Mouse (Mus musculus): ENCODE measurements around the gene Plek. TPM values are rescaled to one million over a fixed set of nuclear protein-coding genes. Genes with fewer than 3 reads are reported as not detected.
"Not testable (repeated sequence)": the region's sequence is repeated elsewhere in the genome, so short reads cannot be mapped to it uniquely, and the experiment has no call there.

Plek gene
- polyA plus RNA-seq, 1 experiment from 2014 or later = 7.8 TPM

DNA sequence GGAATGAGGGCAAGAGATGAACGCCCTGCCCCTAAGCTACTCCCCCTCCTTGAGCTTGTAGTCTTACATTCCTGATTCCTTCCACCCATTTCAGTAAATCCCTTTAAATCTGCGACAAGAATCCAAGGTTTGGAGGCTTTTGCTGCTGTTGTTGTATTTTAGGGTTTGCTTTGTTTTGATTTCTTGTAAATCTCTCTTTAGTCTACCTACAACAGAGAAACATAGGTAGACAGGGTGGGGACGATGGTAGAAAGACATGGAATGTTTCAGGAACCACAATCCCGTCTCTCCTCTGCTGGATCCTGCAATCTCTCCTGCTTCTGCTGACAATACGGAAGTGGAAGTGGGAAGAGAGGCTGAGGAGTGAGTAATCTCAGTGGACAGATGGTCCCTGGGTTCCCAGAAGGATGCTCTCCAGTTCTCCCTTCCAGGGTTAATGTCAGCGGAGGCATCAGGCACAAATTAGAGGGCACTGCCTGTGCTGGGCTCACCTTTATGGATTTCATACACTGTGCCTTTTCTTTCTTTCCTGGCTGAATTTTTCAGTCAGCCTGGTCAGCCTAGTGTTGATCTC, 382 bp upstream of the Plek start:
- Histone ChIP-seq H3K36me3 (ENCODE audit: control insufficient read depth, insufficient read depth, low read length) (no peaks in the 10 kb centered on the region), H3K9me3 (ENCODE audit: control insufficient read depth, low read length) (no peaks in the 10 kb centered on the region), H3K9ac (ENCODE audit: low read depth, low read length) (peak overlapping the region; percentile 71), H3K4me3 (ENCODE audit: low read depth, low read length) (peak overlapping the region; percentile 62), H3K4me2 (replicated peaks; ENCODE audit: low read depth, low read length) (peak overlapping the region; percentile 76), H3K27ac (ENCODE audit: low read depth, low read length) (peak overlapping the region; percentile 63; the same call in 1 of the 2 replicates), H3K27me3 (ENCODE audit: control insufficient read depth, insufficient read depth, low read length) (no peaks in the 10 kb centered on the region), H3K4me1 (replicated peaks; ENCODE audit: control insufficient read depth, insufficient read depth, low read length) (0 out of 2 replicates have a peak, but pooled peaks cover 3% of the 10 kb centered on the region)
- 17% methylated on average over 6 of the region's 6 CpGs for WGBS
- DNase-seq (ENCODE audit: low spot score) (peak; percentile 41), ATAC-seq (ENCODE audit: low FRiP score) (no peak)

DNA sequence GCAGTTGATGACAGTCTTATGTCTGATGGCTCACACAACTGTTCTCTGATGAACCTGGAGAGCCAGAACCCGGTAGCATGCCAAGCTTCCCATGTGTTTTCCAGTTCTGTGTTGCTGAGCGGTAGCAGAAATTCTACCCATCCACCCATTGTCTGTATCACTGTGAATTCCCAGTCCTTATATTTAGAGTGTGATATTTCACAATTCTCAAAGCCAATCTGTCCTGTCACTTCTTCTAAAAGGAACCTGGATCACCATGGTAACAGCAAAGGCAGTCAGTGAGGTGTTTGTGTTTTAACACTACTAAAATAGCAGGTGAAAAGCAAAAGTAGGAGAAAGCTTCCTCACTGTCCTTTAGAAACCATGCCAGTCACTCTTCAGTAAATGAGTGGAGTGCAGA, 6.4 kb downstream of the Plek start:
- Histone ChIP-seq H3K36me3 (ENCODE audit: control insufficient read depth, insufficient read depth, low read length) (no peaks in the 10 kb centered on the region), H3K4me3 (ENCODE audit: low read depth, low read length) (no peak overlapping the region), H3K9ac (ENCODE audit: low read depth, low read length) (no peak overlapping the region), H3K27ac (ENCODE audit: low read depth, low read length) (no peak overlapping the region), H3K9me3 (ENCODE audit: control insufficient read depth, low read length) (no peaks in the 10 kb centered on the region), H3K4me1 (replicated peaks; ENCODE audit: control insufficient read depth, insufficient read depth, low read length) (no peaks in the 10 kb centered on the region), H3K4me2 (replicated peaks; ENCODE audit: low read depth, low read length) (no peak overlapping the region), H3K27me3 (ENCODE audit: control insufficient read depth, insufficient read depth, low read length) (no peaks in the 10 kb centered on the region)
- WGBS = 86% methylated on average over 2 of the region's 2 CpGs
- ATAC-seq (ENCODE audit: low FRiP score) (no peak), DNase-seq (ENCODE audit: low spot score) (no peak)

DNA sequence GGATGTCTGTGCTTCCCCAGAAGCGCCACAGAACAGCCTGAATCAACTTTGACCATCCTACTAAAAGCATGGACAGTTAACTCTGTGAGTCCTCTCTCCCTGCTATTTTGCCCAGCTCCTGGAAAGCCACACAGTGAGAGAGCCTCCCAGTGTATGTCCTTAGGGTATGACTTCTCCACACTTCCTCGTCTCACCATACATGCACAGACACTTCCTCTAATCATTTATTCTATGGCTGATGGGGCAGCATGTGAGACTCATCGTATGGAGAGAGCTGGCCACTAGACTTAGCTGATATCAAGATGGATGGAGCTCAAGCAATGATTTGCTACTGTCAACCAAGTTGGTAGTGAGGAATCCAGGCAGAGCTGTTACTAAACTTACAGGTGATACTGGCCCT, 28.2 kb downstream of the Plek start:
- Histone ChIP-seq H3K9me3 (ENCODE audit: control insufficient read depth, low read length) (no peaks in the 10 kb centered on the region), H3K27ac (ENCODE audit: low read depth, low read length) (no peak overlapping the region), H3K4me1 (replicated peaks; ENCODE audit: control insufficient read depth, insufficient read depth, low read length) (no peaks in the 10 kb centered on the region), H3K36me3 (ENCODE audit: control insufficient read depth, insufficient read depth, low read length) (no peaks in the 10 kb centered on the region), H3K4me2 (replicated peaks; ENCODE audit: low read depth, low read length) (no peak overlapping the region), H3K27me3 (ENCODE audit: control insufficient read depth, insufficient read depth, low read length) (no peaks in the 10 kb centered on the region), H3K4me3 (ENCODE audit: low read depth, low read length) (no peak overlapping the region), H3K9ac (ENCODE audit: low read depth, low read length) (no peak overlapping the region)
- WGBS = 86% methylated on average over 3 of the region's 3 CpGs
- DNase-seq (ENCODE audit: low spot score) (no peak), ATAC-seq (ENCODE audit: low FRiP score) (no peak)

DNA sequence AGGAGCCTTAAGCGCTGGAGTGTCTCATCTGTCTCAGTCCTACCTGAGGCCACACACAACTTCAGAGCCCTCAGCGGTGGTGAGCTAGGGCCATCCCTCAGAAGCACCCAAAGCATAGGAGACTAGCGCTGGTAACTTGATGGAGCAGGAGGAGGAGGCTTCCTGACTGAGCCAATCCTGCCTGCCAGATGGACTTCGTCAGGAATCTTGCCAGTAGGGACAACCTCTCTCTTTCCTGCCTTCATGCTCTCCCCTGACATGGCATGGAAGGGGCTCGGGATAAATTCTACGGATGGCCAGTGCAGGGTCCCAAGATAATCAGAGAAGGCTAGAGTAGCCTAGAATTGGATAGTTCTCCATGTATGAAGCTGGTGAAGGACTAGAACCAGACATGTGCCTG, 29.0 kb downstream of the Plek start:
- Histone ChIP-seq H3K9ac (ENCODE audit: low read depth, low read length) (no peak overlapping the region), H3K36me3 (ENCODE audit: control insufficient read depth, insufficient read depth, low read length) (no peaks in the 10 kb centered on the region), H3K4me3 (ENCODE audit: low read depth, low read length) (no peak overlapping the region), H3K4me1 (replicated peaks; ENCODE audit: control insufficient read depth, insufficient read depth, low read length) (no peaks in the 10 kb centered on the region), H3K9me3 (ENCODE audit: control insufficient read depth, low read length) (no peaks in the 10 kb centered on the region), H3K27me3 (ENCODE audit: control insufficient read depth, insufficient read depth, low read length) (no peaks in the 10 kb centered on the region), H3K4me2 (replicated peaks; ENCODE audit: low read depth, low read length) (no peak overlapping the region), H3K27ac (ENCODE audit: low read depth, low read length) (no peak overlapping the region)
- ATAC-seq (ENCODE audit: low FRiP score) (no peak), DNase-seq (ENCODE audit: low spot score) (no peak)
- 86% methylated on average over 6 of the region's 6 CpGs for WGBS

DNA sequence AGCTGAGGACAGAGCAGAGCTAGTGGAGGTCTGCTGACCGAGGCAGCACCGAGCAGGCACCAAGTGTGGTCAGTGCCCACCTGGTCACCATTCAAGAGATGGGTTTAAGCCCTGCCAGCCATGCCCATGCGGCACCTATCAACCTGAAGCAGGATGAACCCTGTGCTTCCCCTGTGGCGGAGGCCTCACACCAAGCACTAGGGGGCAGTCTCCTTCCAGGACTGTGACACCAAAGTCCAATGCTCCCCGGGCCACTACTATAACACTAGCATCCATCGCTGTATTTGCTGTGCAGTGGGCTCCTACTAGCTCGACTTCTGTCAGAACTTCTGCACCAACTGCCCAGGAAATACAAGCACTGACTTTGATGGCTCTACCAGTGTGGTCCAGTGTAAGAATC, 32.9 kb downstream of the Plek start:
- no peak for ATAC-seq (ENCODE audit: low FRiP score)
- no peaks in the 10 kb centered on the region for H3K9me3 ChIP-seq (ENCODE audit: control insufficient read depth, low read length)
- no peaks in the 10 kb centered on the region for H3K36me3 ChIP-seq (ENCODE audit: control insufficient read depth, insufficient read depth, low read length)
- no peaks in the 10 kb centered on the region for H3K27me3 ChIP-seq (ENCODE audit: control insufficient read depth, insufficient read depth, low read length)
- 89% methylated on average over 7 of the region's 7 CpGs for WGBS
- H3K4me1 ChIP-seq (replicated peaks; ENCODE audit: control insufficient read depth, insufficient read depth, low read length) = no peaks in the 10 kb centered on the region
- no peak overlapping the region for H3K27ac ChIP-seq (ENCODE audit: low read depth, low read length)
- no peak overlapping the region for H3K9ac ChIP-seq (ENCODE audit: low read depth, low read length)
- H3K4me2 ChIP-seq (replicated peaks; ENCODE audit: low read depth, low read length) = no peak overlapping the region
- H3K4me3 ChIP-seq (ENCODE audit: low read depth, low read length) = no peak overlapping the region
- DNase-seq (ENCODE audit: low spot score) = no peak

DNA sequence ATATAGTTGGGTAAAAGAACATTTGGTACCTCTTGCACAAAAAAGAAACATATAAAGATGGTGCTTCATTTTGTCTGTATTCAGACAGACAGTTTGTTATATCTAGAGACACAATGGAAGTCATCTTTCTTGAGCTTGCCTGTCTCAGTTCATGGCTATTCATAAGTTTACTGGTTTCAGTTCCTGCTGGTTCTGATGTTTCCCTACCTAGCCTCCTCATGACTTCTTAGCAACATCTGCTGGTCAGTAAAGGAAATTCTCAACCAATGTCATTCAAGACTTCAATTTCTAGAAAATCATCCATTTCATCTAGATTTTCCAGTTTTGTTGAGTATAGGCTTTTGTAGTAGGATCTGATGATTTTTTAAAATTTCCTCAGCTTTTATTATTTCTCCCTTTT, 39.2 kb downstream of the Plek start:
- Histone ChIP-seq H3K4me1 (replicated peaks; ENCODE audit: control insufficient read depth, insufficient read depth, low read length) (no peaks in the 10 kb centered on the region), H3K9me3 (ENCODE audit: control insufficient read depth, low read length) (no peaks in the 10 kb centered on the region), H3K4me2 (replicated peaks; ENCODE audit: low read depth, low read length) (no peak overlapping the region), H3K36me3 (ENCODE audit: control insufficient read depth, insufficient read depth, low read length) (no peaks in the 10 kb centered on the region), H3K4me3 (ENCODE audit: low read depth, low read length) (no peak overlapping the region), H3K9ac (ENCODE audit: low read depth, low read length) (no peak overlapping the region), H3K27ac (ENCODE audit: low read depth, low read length) (no peak overlapping the region), H3K27me3 (ENCODE audit: control insufficient read depth, insufficient read depth, low read length) (no peaks in the 10 kb centered on the region)
- no peak for ATAC-seq (ENCODE audit: low FRiP score)
- no peak for DNase-seq (ENCODE audit: low spot score)

DNA sequence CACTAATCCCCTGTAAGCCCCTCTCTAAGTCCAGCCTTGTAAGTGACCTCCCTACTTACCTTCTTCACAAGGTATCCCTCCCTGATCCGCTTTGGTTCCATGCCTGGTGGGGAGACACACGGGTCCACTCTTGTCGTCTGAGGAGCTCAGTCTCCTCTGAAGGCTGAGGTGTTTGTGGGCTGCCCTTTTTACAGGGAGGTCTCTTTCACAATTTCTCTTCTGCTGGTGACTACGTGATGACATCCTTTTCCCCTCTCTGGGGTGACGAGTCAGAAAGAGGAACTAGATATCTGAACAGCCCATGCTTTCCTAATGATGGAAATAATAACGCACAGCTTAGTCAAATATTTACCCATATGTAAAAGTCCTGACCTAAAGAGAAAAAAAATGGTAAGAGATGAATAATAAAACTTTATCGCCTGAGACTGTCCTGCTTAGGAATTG, 43.7 kb downstream of the Plek start:
- DNase-seq (ENCODE audit: low spot score) (no peak), ATAC-seq (ENCODE audit: low FRiP score) (no peak)
- no peak overlapping the region for H3K27ac ChIP-seq (ENCODE audit: low read depth, low read length)
- H3K9me3 ChIP-seq (ENCODE audit: control insufficient read depth, low read length) = no peaks in the 10 kb centered on the region
- 76% methylated on average over 7 of the region's 7 CpGs for WGBS
- H3K4me1 ChIP-seq (replicated peaks; ENCODE audit: control insufficient read depth, insufficient read depth, low read length) = no peaks in the 10 kb centered on the region
- no peaks in the 10 kb centered on the region for H3K36me3 ChIP-seq (ENCODE audit: control insufficient read depth, insufficient read depth, low read length)
- no peaks in the 10 kb centered on the region for H3K27me3 ChIP-seq (ENCODE audit: control insufficient read depth, insufficient read depth, low read length)
- no peak overlapping the region for H3K4me2 ChIP-seq (replicated peaks; ENCODE audit: low read depth, low read length)
- no peak overlapping the region for H3K9ac ChIP-seq (ENCODE audit: low read depth, low read length)
- no peak overlapping the region for H3K4me3 ChIP-seq (ENCODE audit: low read depth, low read length)

DNA sequence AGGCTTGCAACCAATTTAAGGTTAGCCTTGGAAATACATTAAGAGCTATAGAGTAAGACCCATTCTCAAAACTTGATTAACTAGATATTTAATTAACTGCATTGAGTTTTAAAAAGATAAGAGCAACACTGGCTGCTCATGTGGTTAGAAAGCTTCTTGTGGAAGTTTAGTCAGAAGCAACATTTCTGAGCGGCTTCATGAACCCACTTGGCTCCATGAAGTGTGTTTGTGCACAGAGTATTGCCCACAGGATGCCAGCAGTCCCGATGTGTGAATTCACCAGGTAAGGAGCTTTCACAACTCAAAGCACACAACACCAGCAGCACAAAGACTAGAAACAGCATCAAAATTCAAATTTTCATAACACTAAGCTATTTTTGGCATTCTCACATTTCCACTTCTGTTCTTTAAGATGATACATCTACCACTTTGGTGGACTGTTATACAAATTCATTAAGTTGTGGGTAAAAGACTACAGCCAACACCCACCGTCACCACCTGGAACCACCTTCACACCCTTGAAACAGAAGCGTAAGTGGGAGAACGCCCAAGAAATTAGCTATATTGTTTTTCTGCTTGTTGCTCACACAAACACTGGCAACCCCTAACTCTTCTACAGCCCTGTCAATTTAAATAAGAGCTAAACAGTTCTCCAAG, 44.5 kb downstream of the Plek start:
- H3K9ac ChIP-seq (ENCODE audit: low read depth, low read length) = no peak overlapping the region
- H3K27me3 ChIP-seq (ENCODE audit: control insufficient read depth, insufficient read depth, low read length) = no peaks in the 10 kb centered on the region
- DNase-seq (ENCODE audit: low spot score) = no peak
- H3K4me1 ChIP-seq (replicated peaks; ENCODE audit: control insufficient read depth, insufficient read depth, low read length) = no peaks in the 10 kb centered on the region
- 93% methylated on average over 5 of the region's 5 CpGs for WGBS
- ATAC-seq (ENCODE audit: low FRiP score) = no peak
- H3K36me3 ChIP-seq (ENCODE audit: control insufficient read depth, insufficient read depth, low read length) = no peaks in the 10 kb centered on the region
- no peak overlapping the region for H3K4me2 ChIP-seq (replicated peaks; ENCODE audit: low read depth, low read length)
- no peak overlapping the region for H3K27ac ChIP-seq (ENCODE audit: low read depth, low read length)
- no peak overlapping the region for H3K4me3 ChIP-seq (ENCODE audit: low read depth, low read length)
- H3K9me3 ChIP-seq (ENCODE audit: control insufficient read depth, low read length) = no peaks in the 10 kb centered on the region

DNA sequence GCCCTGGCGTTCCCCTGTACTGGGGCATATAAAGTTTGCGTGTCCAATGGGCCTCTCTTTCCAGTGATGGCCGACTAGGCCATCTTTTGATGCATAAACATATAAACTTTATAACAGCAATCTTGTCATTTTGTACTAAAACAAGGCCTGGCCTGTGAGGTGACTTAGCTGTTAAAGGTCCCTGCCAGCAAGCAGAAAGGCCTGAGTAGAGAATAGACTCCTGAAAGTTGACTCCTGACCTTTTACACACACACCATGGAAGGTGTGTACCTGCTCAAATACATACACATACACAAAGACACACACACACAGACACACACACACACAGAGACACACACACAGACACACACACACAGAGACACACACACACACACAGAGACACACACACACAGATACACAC, 45.7 kb downstream of the Plek start:
- not testable (repeated sequence) for DNase-seq (ENCODE audit: low spot score)
- 97% methylated on average over 2 of the region's 3 CpGs for WGBS

More for the DNA sequence above, 45.7 kb downstream of the Plek start:
- not testable (repeated sequence) for ATAC-seq (ENCODE audit: low FRiP score); H3K27me3 ChIP-seq (ENCODE audit: control insufficient read depth, insufficient read depth, low read length); H3K9ac ChIP-seq (ENCODE audit: low read depth, low read length); H3K27ac ChIP-seq (ENCODE audit: low read depth, low read length); H3K4me3 ChIP-seq (ENCODE audit: low read depth, low read length); H3K36me3 ChIP-seq (ENCODE audit: control insufficient read depth, insufficient read depth, low read length); H3K4me2 ChIP-seq (replicated peaks; ENCODE audit: low read depth, low read length); H3K4me1 ChIP-seq (replicated peaks; ENCODE audit: control insufficient read depth, insufficient read depth, low read length); H3K9me3 ChIP-seq (ENCODE audit: control insufficient read depth, low read length)
